Mouse (Mus musculus) Patski (cell line): ENCODE results near the gene Gper1. TPM values are rescaled to one million over a fixed set of nuclear protein-coding genes. Genes with fewer than 3 reads are reported as not detected.

ENCODE experiments used
- ATAC-seq: fragments of 100-300 bp; one replicate; pipeline ENCODE4 v1.8.0; 2021
- CTCF ChIA-PET: fragments of 350-600 bp; sonication (Branson Sonifier 250); formaldehyde crosslinking; loops from one replicate; lab custom pipeline; 2022; ENCODE audit warnings: inconsistent platforms; lab: Charles Lee
- POLR2A ChIA-PET: fragments of 350-600 bp; sonication (Branson Sonifier 250); formaldehyde crosslinking; loops from one replicate; lab custom pipeline; 2022; ENCODE audit warnings: antibody characterized with exemption, inconsistent platforms; lab: Charles Lee
- DNase-seq: peaks from one replicate; pipeline ENCODE4 v3.0.0-alpha.2; 2011; ENCODE audit warnings: low read depth, low spot score
- H3K27me3 ChIP-seq: fragments of 371-371 bp; one replicate; pipeline ENCODE4 v1.5.1; 2021
- CTCF ChIP-seq: fragments of 100-300 bp; IDR thresholded peaks from one replicate; pipeline ENCODE4 v1.5.1; 2021
- in situ Hi-C: fragments of 300-500 bp; cut with MboI; formaldehyde crosslinking; loops from 3 replicates; pipeline ENCODE4 v1.11.1; 2018; ENCODE audit warnings: low pct_unique_long_range_greater_than_20kb, mixed read lengths
- polyA plus RNA-seq: library from polyadenylated mRNA; unstranded; gene quantifications from one replicate; pipeline ENCODE4 v1.2.3, GENCODE M21; 2021

Gene Gper1
- polyA plus RNA-seq, 1 experiment from 2014 or later = 0.58 TPM

DNA sequence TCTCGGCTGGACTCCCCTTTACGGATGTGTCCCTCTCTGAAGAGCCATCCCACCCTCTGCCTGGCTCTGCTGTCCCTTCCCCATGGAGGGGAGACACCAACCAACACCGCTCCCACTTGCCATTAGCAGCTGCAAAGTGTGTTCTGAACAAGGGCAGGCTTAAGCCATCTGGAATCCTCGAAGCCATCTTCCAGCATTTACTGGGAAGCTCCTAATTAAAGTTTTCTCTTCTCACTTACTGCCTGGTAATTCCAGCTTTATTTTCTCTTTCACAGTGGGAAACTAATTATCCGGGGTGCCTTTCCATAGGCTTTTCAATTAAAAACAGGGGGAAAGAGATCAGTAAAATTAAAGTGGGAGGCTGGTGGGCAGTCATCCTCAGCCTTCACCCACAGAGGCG lies 9.4 kb downstream of the Gper1 start:
- ChIA-PET CTCF (no interaction called here), POLR2A (no interaction called here)
- ATAC-seq (no peak), DNase-seq (no peak)
- no peak for TF ChIP-seq CTCF
- no peaks in the 10 kb centered on the region for H3K27me3 ChIP-seq
- in situ Hi-C loops = no loop called here

GRCm38 (mm10) chr5:139432747-139433508 lies 10.0 kb downstream of the Gper1 start:
- ChIA-PET CTCF (no interaction called here), POLR2A (no interaction called here)
- no peak for TF ChIP-seq CTCF
- in situ Hi-C loops = no loop called here
- no peak for DNase-seq
- no peaks in the 10 kb centered on the region for H3K27me3 ChIP-seq
- no peak for ATAC-seq

- ATAC-seq (no peak), DNase-seq (no peak)
- in situ Hi-C loops = no loop called here
- H3K27me3 ChIP-seq = no peaks in the 10 kb centered on the region
- no peak for TF ChIP-seq CTCF
- POLR2A ChIA-PET = no interaction called here
- CTCF ChIA-PET = no interaction called here
These were observed 11.1 kb downstream of the Gper1 start for GRCm38 (mm10) chr5:139433842-139434568.

DNA sequence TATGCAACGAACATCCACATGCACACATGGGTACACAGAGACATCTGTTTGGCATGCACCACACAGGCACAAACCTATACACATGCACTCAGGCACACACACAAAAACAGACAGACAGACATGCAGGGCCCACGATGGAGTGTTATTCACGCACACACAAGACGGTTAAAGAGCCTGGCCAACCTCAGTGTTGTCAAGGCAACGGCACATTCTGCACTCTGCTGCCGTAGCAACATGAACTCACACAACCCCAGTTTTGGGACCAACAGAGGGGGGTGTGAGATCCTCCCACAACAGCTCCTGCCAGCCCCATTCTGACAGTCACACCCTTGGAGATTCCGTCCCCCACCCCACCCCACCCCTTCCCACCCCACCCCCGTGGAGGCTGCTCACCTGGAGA lies 12.0 kb downstream of the Gper1 start:
- no peak for ATAC-seq

DNA sequence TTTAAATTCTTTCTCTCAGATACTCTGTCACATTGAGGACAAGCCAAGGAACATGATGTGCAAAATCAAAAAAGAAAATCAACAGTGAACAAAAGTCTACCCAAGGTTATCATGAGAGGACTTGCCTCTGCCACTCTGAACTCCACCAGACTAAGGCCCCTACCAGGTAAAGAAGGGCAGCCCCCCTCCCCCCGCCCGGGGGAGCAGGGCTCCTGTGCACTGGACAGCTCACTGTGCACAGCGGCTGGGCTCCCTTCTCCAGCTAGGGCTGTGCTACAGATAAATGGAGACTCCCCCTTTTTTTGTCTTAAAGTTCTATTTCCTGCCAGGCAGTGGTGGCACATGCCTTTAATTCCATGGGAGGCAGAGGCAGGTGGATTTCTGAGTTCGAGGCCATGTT lies 14.8 kb downstream of the Gper1 start:
- in situ Hi-C loops = no loop called here
- DNase-seq = no peak
- no peak for TF ChIP-seq CTCF
- H3K27me3 ChIP-seq = no peaks in the 10 kb centered on the region
- CTCF ChIA-PET = interaction anchor here (1.1 kb wide), 1 partner anchor 40 kb away, joined by 3 read pairs; no protein-coding TSS in a partner anchor
- ATAC-seq = no peak
- POLR2A ChIA-PET = no interaction called here

More for the DNA sequence above, 12.0 kb downstream of the Gper1 start:
- no peak for DNase-seq
- in situ Hi-C loops = no loop called here
- H3K27me3 ChIP-seq = no peaks in the 10 kb centered on the region
- CTCF ChIA-PET = no interaction called here
- POLR2A ChIA-PET = no interaction called here
- no peak for TF ChIP-seq CTCF

DNA sequence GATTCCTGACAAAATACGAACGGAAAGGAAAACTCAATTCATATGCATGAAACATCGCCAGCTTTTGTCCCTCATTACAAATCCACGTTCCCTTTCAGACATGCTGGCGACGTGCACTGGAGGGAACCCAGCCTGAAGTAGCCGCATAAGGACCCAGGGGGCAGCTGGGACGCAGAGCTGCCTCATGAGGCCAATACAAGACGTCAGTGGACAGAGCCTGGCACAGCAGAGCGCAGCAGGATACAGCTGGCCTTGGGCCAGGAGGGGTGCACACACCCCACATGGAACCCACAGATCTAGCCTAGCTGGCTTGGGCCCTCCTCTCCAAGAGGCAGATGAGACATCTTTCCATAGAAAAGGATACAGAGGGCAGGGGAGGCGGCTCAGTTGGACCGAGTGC lies 15.5 kb downstream of the Gper1 start:
- DNase-seq = no peak
- ATAC-seq = no peak
- in situ Hi-C loops = no loop called here
- ChIA-PET POLR2A (no interaction called here), CTCF (no interaction called here)
- TF ChIP-seq CTCF = no peak
- no peaks in the 10 kb centered on the region for H3K27me3 ChIP-seq

- ATAC-seq (no peak), DNase-seq (no peak)
- POLR2A ChIA-PET = interaction anchor here (0.5 kb wide), 1 partner anchor 28 kb away, joined by 3 read pairs; no protein-coding TSS in a partner anchor
- in situ Hi-C loops = no loop called here
- H3K27me3 ChIP-seq = no peaks in the 10 kb centered on the region
- CTCF ChIA-PET = interaction anchor here (1.0 kb wide), 1 partner anchor 12 kb away, joined by 4 read pairs; no protein-coding TSS in a partner anchor
- no peak for TF ChIP-seq CTCF
These were observed 17.5 kb downstream of the Gper1 start for GRCm38 (mm10) chr5:139440451-139440850.

- DNase-seq = no peak
- CTCF ChIA-PET = interaction anchor here (1.0 kb wide), 1 partner anchor 11 kb away, joined by 4 read pairs; no protein-coding TSS in a partner anchor
These were observed 18.2 kb downstream of the Gper1 start for GRCm38 (mm10) chr5:139440926-139441725.

DNA sequence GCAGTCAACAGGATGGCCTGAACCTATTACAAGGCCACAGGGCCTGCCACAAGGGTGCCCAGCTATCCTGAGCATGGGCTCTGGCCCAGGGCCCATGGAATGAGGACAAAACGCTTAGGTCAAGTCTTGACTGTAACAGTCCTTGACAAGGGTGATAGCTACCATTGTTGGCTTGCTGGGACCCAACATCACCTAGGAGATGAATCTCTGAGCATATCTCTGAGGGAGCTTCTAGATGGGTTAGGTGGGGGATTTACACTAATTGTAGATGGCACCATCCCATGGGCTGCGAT lies 18.7 kb downstream of the Gper1 start:
- DNase-seq (no peak), ATAC-seq (no peak)
- no peaks in the 10 kb centered on the region for H3K27me3 ChIP-seq
- CTCF ChIA-PET = no interaction called here
- no peak for TF ChIP-seq CTCF
- POLR2A ChIA-PET = no interaction called here
- in situ Hi-C loops = no loop called here

More at GRCm38 (mm10) chr5:139440926-139441725, 18.2 kb downstream of the Gper1 start:
- no peak for TF ChIP-seq CTCF
- POLR2A ChIA-PET = no interaction called here
- in situ Hi-C loops = no loop called here
- no peak for ATAC-seq
- no peaks in the 10 kb centered on the region for H3K27me3 ChIP-seq

DNA sequence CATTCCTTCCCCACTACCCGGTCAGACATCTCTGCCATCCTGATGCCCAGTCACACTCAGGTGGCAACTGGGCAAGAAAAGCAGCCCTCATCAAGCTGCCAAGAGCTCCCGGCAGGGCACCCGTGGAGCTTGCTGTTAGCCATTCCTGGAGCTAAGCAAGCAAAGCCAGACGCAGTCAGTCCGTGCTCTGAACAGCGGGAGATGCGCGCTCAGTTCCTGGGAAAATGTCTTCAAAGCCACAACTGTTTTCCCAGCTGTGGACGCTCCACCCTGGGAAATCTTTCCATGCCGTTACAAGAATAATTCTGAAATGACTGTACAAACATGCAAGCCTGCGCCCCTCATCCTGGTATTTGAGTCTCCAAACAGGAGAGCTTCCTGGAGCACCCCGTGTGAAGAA lies 19.5 kb downstream of the Gper1 start:
- ChIA-PET CTCF (no interaction called here), POLR2A (interaction anchor here (1.3 kb wide), 1 partner anchor 14 kb away, joined by 5 read pairs; no protein-coding TSS in a partner anchor)
- ATAC-seq (no peak), DNase-seq (no peak)
- no peaks in the 10 kb centered on the region for H3K27me3 ChIP-seq
- TF ChIP-seq CTCF = no peak
- in situ Hi-C loops = no loop called here
